Mouse (Mus musculus) forebrain, embryonic 14.5 days (tissue): ENCODE measurements at regions not wholly inside any gene's neighbourhood (a gene's known extent, or its start where the extent isn't known, plus 50 kb on each side); places are given as distances from the start of the nearest gene placed in this dataset.
A peak's percentile ranks its signal among the peaks of the same experiment; 100 is the strongest.
"Not testable (repeated sequence)": the region's sequence is repeated elsewhere in the genome, so short reads cannot be mapped to it uniquely, and the experiment has no call there.

Experiments used
- ATAC-seq: fragments of 200-750 bp; cut with Nextera tagmentation; 2 replicates; pipeline ENCODE4 v1.8.0; 2017; ENCODE audit warnings: mild to moderate bottlenecking, moderate library complexity
- DNase-seq: peaks from one replicate; pipeline ENCODE4 v3.0.0-alpha.2; 2015; ENCODE audit warnings: low spot score
- H3K27ac ChIP-seq: fragments of 300-500 bp; sonication (generic); 2 replicates; pipeline ENCODE4 v1.5.1; 2014; ENCODE audit warnings: low read depth, mild to moderate bottlenecking, control low read depth, low read length, moderate library complexity
- H3K27me3 ChIP-seq: fragments of 300-500 bp; sonication (generic); replicated peaks from 2 replicates; pipeline ENCODE4 v1.6.1; 2014; ENCODE audit warnings: low read length, control low read depth, mixed read lengths; ENCODE audit not compliant: control insufficient read depth, insufficient read depth
- H3K36me3 ChIP-seq: fragments of 300-500 bp; sonication (generic); 2 replicates; pipeline ENCODE4 v1.6.1; 2014; ENCODE audit warnings: low read length, control low read depth; ENCODE audit not compliant: control insufficient read depth, insufficient read depth
- H3K4me1 ChIP-seq: fragments of 300-500 bp; sonication (generic); 2 replicates; pipeline ENCODE4 v1.6.1; 2014; ENCODE audit warnings: antibody characterized with exemption, low read length, control low read depth; ENCODE audit not compliant: control insufficient read depth, insufficient read depth
- H3K4me2 ChIP-seq: fragments of 300-500 bp; sonication (generic); 2 replicates; pipeline ENCODE4 v1.6.1; 2014; ENCODE audit warnings: mild to moderate bottlenecking, control low read depth, low read length
- H3K4me3 ChIP-seq: fragments of 300-500 bp; sonication (generic); 2 replicates; pipeline ENCODE4 v1.5.1; 2014; ENCODE audit warnings: low read depth, low read length, control low read depth
- H3K9ac ChIP-seq: fragments of 300-500 bp; sonication (generic); 2 replicates; pipeline ENCODE4 v1.6.1; 2014; ENCODE audit warnings: mild to moderate bottlenecking, low read length, control low read depth, moderate library complexity
- H3K9me3 ChIP-seq: fragments of 300-500 bp; sonication (generic); replicated peaks from 2 replicates; pipeline ENCODE4 v1.6.1; 2016; ENCODE audit warnings: low read length, control low read depth, mixed read lengths; ENCODE audit not compliant: control insufficient read depth
- WGBS: fragments of 180-500 bp; shearing (Covaris S2); extraction: QIAGEN DNeasy Blood & Tissue Kit; methylation state at CpG from one replicate; pipeline ENCODE4 v1.1.7; 2014; 5-methylcytosine and 5-hydroxymethylcytosine counted together

DNA sequence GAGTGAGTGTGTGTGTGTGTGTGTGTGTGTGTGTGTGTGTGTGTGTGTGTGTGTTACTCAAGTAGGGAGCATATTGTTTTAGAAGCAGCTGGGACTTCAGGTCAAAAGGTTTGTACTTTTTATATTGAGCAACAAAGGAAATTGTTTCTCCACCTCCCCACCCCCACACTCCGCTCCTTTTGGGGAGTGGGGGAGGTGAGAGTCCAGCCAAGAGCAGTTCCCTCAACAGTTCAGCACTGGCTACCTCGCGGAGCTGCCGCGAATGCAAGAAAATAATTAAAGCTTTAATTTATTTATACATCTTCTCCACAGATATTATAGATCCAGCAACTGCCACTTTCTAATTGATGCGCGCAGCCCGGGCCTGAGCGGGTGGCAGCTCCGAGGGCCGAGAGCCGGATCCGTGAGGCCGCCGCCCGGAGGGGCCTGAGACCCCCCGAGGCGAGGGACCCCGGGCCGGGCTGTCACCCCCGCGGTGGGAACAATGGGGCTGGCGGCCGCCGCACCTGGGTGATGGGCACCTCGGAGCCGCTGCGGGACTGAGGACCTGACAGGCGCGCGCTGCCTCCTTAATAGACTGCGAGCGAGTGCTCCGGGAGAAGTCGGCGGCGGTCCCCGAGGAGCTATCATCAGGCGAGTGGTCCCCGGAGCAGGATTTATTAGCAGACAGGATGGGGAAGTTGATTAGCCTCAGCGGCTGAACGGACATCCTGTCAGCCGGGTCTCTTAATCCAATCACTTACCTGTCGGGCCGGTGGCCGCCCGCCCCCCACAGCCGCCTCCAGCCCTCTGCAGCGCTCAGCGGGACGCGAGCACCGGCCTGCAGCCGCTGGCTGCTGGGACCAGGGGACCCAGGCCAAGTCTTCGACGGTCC lies 124.4 kb downstream of the Melk start:
- H3K27me3 ChIP-seq: peaks cover 22% of the 10 kb centered on the region; the same call in 1 of the 2 replicates
- H3K4me2 ChIP-seq: peak overlapping the region; percentile 91
- no peak overlapping the region for H3K27ac ChIP-seq
- peak overlapping the region; percentile 59 for H3K9ac ChIP-seq
- ATAC-seq (peak; percentile 50; the same call in 1 of the 2 replicates), DNase-seq (peak; percentile 56)
- H3K4me1 ChIP-seq: peaks cover 3% of the 10 kb centered on the region; the same call in 1 of the 2 replicates
- no peaks in the 10 kb centered on the region for H3K9me3 ChIP-seq
- peak overlapping the region; percentile 36 for H3K4me3 ChIP-seq
- under 1% methylated on average over 52 of the region's 56 CpGs for WGBS
- H3K36me3 ChIP-seq: no peaks in the 10 kb centered on the region

DNA sequence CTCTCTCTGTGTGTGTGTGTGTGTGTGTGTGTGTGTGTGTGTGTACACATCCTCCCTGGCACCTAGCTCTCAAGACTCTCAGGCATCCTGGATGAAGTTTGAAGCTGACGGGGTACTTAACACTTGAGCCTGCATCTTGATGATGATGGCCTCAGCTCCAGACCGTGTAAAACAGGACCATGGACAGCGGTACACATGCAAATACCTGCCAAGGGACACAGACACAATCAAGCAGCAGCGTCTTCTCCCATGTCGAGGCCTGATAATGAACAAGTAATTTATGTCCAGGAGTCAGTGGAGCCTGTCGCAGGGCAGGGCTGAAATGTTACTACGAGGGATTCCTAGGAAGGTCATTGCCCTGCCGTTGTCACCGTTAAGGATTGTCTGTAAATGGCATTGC lies 133.9 kb downstream of the Melk start:
- 40% methylated on average over 9 of the region's 9 CpGs for WGBS
- Histone ChIP-seq H3K4me1 (no peaks in the 10 kb centered on the region), H3K9ac (no peak overlapping the region), H3K9me3 (no peaks in the 10 kb centered on the region), H3K27ac (no peak overlapping the region), H3K4me2 (no peak overlapping the region), H3K27me3 (no peaks in the 10 kb centered on the region), H3K36me3 (no peaks in the 10 kb centered on the region), H3K4me3 (no peak overlapping the region)
- no peak for DNase-seq
- ATAC-seq: no peak

DNA sequence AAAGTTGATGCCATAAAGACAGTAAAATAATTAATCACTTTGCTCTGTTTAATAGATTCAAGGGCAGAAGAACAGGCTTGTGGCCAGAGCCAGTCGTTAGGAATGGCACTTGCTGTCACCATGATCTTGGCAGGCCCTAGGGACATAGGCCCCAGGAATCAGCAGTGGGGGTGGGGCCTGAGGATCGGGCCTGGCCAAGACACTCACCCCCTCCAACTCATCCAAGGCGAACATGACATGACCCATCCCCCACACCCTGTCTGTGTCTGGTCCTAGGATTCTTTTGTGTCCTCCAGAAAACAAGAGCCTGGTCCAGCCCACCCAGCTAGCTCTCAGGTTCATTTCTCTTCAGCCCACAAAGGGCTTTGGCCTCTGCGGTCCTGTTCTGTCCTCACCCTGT lies 144.8 kb downstream of the Melk start:
- H3K9me3 ChIP-seq: no peaks in the 10 kb centered on the region

DNA sequence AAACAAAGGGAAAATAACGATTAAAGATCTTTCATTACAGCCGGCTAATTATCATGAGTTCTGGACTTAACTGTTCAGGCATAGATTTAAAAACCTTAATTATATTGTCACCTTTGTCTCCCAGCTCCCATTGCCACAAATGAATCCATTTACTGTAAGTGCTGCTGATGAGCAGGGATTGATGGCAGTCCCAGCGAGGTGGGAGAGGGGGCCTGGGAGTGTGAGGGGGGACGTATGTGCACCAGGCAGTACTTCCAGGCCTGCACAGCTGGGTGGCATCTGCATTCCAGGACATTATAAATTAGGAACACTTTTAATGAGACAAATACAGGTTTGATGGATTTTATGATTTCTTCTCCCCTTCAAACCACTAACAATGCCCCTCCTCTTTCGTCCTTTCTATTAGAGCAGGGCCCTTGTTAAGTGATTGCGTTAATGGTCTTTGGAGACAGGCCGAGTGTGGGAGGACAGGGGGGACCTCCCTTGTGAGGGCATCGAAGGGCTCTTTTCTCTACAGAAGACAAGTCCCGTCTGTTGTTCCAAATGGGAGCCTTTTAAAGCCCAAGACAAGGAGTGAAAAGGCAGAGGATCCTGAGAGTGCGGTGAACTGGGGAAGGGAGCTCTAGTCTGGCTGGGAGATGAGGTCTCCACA lies 150.3 kb downstream of the Melk start:
- Histone ChIP-seq H3K36me3 (no peaks in the 10 kb centered on the region), H3K9ac (no peak overlapping the region), H3K27me3 (no peaks in the 10 kb centered on the region), H3K4me3 (no peak overlapping the region), H3K27ac (no peak overlapping the region), H3K4me1 (peaks cover 12% of the 10 kb centered on the region), H3K9me3 (no peaks in the 10 kb centered on the region), H3K4me2 (no peak overlapping the region)
- ATAC-seq: 0 out of 2 replicates have a peak, but pooled peaks have one; percentile 32
- WGBS: 10% methylated on average over 10 of the region's 10 CpGs
- peak; percentile 46 for DNase-seq

More for the DNA sequence above, 144.8 kb downstream of the Melk start:
- ATAC-seq (no peak), DNase-seq (no peak)
- Histone ChIP-seq H3K27me3 (0 out of 2 replicates have a peak, but pooled peaks cover 3% of the 10 kb centered on the region), H3K4me1 (peaks cover 2% of the 10 kb centered on the region), H3K27ac (no peak overlapping the region), H3K4me2 (no peak overlapping the region), H3K9ac (no peak overlapping the region), H3K4me3 (no peak overlapping the region), H3K36me3 (no peaks in the 10 kb centered on the region)
- WGBS: 34% methylated on average over 4 of the region's 4 CpGs

DNA sequence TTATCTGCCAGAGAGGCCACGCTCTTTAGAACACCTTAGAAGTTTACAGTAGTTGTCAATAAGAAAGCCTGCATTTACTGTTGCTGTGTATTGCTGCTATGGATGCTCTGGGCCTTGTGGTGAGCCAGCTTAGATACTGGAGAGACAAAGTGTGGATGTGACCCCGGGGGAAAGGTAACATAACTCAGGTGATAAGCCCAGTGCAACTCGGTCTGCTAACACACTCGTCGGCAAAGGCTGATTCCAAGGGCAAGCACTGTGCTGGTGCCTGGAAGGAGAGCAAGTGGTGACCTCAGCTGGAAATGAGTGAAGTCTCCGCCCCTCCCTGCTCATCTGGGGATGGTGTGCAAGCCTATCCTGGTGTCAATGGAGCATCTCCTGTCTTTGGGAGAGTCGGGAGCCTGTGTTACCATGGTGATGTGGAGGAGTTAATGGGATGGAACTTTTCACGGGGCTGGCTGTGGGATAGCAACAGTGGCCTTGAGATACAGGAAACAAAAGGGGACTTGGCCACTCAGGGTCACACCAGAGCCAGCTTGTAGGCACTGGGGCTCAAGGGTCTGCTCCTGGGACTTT lies 151.5 kb downstream of the Melk start:
- Histone ChIP-seq H3K9ac (no peak overlapping the region), H3K27ac (no peak overlapping the region), H3K27me3 (no peaks in the 10 kb centered on the region), H3K36me3 (no peaks in the 10 kb centered on the region), H3K4me1 (peaks cover 12% of the 10 kb centered on the region), H3K9me3 (no peaks in the 10 kb centered on the region), H3K4me3 (no peak overlapping the region), H3K4me2 (no peak overlapping the region)
- no peak for ATAC-seq
- WGBS: 54% methylated on average over 8 of the region's 8 CpGs
- DNase-seq: peak; percentile 24

DNA sequence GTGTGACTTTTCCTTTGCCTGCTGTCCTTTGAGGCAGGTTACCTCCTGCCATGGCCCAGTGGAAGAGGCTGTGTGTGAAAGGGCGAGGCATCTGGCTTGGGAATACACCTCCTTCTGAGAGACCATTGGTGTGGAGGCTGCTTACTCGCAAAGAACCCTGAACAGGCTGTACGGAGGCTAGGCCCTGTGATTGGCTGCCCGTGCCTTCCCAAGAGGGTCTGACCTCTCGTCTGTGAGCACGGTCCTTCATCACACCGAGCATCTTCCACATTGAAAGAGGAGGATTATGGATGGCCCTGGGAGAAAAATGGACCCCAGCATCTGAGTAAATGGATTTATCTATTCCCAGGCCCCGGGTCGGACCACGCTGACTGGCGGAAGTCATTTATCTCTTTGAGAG lies 152.9 kb downstream of the Melk start:
- ATAC-seq: no peak
- no peak overlapping the region for H3K27ac ChIP-seq

DNA sequence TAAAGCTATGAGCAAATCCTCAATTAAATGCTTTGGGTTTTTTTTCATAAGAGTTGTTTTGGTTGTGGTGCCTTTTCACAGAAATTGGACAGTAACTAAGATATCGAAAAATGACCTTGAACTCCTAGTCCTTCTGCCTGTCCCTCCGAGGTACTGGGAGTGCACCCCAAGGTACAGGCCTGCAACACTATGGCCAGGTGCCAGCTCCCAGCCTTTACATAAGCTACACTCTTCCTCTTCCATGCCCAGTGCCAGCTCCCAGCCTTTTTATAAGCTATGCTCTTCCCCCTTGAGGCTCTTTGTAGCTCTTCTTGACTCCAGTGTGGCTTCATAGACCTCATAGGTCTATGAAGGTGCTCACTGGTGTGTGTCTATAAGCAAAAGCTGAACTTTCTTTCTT lies 155.2 kb downstream of the Melk start:
- H3K4me1 ChIP-seq: peaks cover 9% of the 10 kb centered on the region
- no peak overlapping the region for H3K9ac ChIP-seq
- WGBS: 98% methylated on average over 2 of the region's 2 CpGs
- no peak overlapping the region for H3K27ac ChIP-seq
- H3K4me2 ChIP-seq: no peak overlapping the region
- H3K27me3 ChIP-seq: no peaks in the 10 kb centered on the region
- ATAC-seq (no peak), DNase-seq (no peak)
- no peak overlapping the region for H3K4me3 ChIP-seq
- no peaks in the 10 kb centered on the region for H3K36me3 ChIP-seq
- no peaks in the 10 kb centered on the region for H3K9me3 ChIP-seq

More for the DNA sequence above, 152.9 kb downstream of the Melk start:
- Histone ChIP-seq H3K4me2 (no peak overlapping the region), H3K9ac (no peak overlapping the region), H3K4me3 (no peak overlapping the region), H3K4me1 (peaks cover 12% of the 10 kb centered on the region), H3K27me3 (no peaks in the 10 kb centered on the region), H3K36me3 (no peaks in the 10 kb centered on the region), H3K9me3 (no peaks in the 10 kb centered on the region)
- WGBS: 93% methylated on average over 11 of the region's 11 CpGs
- DNase-seq: no peak

DNA sequence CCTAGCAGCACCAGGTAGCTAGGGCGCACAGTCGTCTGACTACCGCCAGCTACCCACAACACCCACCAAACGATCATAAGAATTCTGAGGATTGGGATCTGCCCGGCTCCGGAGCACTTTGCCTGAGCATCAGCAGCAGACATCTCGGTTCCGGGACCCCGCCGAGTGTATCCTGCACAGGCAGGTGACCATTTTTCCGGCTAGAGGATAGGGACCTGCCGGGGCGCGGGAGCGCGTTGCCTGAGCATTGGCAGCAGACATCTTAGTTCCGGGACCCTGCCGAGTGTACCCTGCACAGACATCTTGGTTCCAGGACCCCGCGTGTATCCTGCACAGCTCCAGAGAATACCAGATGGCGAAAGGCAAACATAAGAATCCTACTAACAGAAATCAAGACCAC lies 172.8 kb downstream of the Melk start:
- H3K27me3 ChIP-seq, H3K9me3 ChIP-seq, H3K4me2 ChIP-seq, H3K4me3 ChIP-seq, H3K36me3 ChIP-seq, H3K9ac ChIP-seq, DNase-seq, H3K27ac ChIP-seq, H3K4me1 ChIP-seq, ATAC-seq: not testable (repeated sequence)
- WGBS: 93% methylated on average over 21 of the region's 21 CpGs
